Mouse (Mus musculus): ENCODE results near the gene Klk1b8.

- TF ChIP-seq POLR2A (IDR thresholded peaks at IDR 0.05; ENCODE audit: low read depth, low read length) = no peak
- no peak for TF ChIP-seq CTCF (conservative IDR thresholded peaks at IDR 0.05 in 1 of 2, IDR thresholded peaks at IDR 0.05 in 1 of 2; ENCODE audit: low read depth in 2 of 2, low read length in 2 of 2)
- TF ChIP-seq TBP (conservative IDR thresholded peaks at IDR 0.05; ENCODE audit: low read depth, low read length) = no peak
- TF ChIP-seq USF1 (IDR thresholded peaks at IDR 0.05; ENCODE audit: low read depth, low read length) = no peak
- no peak for TF ChIP-seq ELF1 (IDR thresholded peaks at IDR 0.05; ENCODE audit: low read depth, low read length)
Observed at GRCm38 (mm10) chr7:43936551-43936950, 13.9 kb upstream of the Klk1b8 start.

Measured in CH12.LX (cell line).